Mouse (Mus musculus) right cerebral cortex, adult 18-20 months (tissue): ENCODE measurements around the gene Psme3.
A peak's percentile ranks its signal among the peaks of the same experiment; 100 is the strongest.

Experiments used
- DNase-seq: peaks from one replicate; pipeline ENCODE4 v3.0.0; 2022; ENCODE audit warnings: mixed read lengths

Gene Psme3

DNA sequence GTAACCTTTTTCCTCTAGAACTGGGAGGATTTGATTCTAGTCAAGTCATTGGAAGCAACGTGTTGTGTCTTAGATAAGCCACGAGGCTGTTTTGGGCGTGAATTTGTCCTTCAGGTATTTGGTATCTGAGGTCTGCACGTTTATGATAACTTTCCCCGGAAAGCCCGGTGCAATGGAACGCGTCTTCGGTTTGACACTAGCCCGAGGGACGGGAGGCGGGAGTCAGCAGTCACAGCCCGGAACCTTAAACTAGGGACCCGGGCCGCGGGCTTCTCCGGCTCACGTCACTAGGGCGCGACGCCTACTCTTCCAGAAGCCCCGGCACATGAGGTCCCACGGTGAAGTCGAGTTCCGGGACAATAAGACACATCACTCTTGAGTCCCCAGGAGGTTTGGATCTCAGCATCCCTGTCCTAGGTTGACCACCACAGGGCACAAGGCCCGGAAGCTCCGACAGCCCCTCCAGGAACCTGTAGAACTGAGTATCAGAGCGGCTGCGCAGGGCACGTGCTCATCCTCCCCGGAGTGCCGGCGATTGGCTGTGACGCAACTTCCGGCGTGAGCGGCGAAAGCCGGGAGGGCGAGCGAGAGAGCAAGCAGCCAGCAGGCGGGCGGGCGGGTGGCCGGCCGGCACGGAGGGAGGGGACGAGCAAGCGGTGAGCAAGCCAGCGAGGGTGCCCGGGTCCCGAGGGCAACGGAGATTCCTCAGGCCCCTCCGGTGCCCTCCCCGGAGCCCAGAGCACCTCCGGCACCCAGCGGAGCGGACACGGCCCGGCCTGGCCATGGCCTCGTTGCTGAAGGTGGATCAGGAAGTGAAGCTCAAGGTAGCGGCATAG lies at the start of gene Psme3:
Gene Psme3, plus strand, starts transcription at position 549 of the 836 bp plus-strand sequence.
- peak; percentile 95 for DNase-seq

- DNase-seq = no peak
Measured at GRCm38 (mm10) chr11:101269577-101270116, 46.4 kb upstream of the Psme3 start.

- DNase-seq = no peak
Measured at GRCm38 (mm10) chr11:101272446-101272845, 43.6 kb upstream of the Psme3 start.

DNA sequence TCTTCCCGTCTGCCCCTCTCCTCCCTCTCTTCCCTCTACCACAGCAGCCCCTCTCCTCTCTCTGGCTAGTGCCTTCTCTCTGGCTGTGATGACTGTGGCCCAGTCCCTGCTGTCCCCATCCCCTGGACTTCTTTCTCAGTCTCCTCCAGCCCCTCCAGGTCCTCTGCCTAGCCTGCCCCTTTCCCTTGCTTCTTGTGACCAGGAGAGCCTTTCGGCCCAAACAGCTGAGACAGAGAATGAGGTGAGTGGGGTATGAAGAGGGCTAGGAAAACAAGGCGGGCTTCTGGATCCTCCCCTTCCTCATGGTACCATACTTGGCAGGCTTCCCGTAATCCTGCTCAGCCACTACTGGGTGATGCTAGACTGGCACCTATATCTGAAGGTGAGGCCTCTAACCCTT lies 40.7 kb upstream of the Psme3 start:
- DNase-seq = no peak

GRCm38 (mm10) chr11:101276319-101277070 lies 39.5 kb upstream of the Psme3 start:
- DNase-seq = no peak

- peak; percentile 50 for DNase-seq
Measured at GRCm38 (mm10) chr11:101277381-101278222, 38.4 kb upstream of the Psme3 start.

GRCm38 (mm10) chr11:101278223-101279192 lies 37.5 kb upstream of the Psme3 start, which contains the start of the genes Cntd1 and Coa3:
Gene Cntd1, plus strand, starts transcription at chr11:101279012.
Gene Coa3, minus strand, starts transcription at chr11:101279114.
- DNase-seq = peak; percentile 91

- no peak for DNase-seq
Measured at GRCm38 (mm10) chr11:101279193-101279569, 36.8 kb upstream of the Psme3 start.

DNA sequence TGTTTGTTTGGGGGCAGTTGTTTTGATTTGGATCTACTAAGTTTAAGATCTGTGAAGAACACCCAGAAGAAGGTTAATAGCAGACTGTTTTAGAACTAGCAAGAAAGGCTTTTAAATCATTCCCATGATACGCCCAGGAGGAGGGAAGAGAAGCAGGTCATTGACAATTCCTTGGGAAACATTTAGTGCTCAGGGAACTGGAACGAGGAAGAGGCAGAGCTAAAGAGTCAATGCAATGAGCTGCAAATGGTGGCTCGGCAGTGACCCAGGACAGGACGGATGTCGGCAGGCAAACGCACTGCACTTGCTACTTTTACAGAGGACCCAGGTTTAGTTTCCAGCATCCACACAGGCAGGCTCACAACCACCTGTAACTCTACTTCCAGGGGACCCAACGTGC lies 35.2 kb upstream of the Psme3 start:
- DNase-seq = no peak

DNA sequence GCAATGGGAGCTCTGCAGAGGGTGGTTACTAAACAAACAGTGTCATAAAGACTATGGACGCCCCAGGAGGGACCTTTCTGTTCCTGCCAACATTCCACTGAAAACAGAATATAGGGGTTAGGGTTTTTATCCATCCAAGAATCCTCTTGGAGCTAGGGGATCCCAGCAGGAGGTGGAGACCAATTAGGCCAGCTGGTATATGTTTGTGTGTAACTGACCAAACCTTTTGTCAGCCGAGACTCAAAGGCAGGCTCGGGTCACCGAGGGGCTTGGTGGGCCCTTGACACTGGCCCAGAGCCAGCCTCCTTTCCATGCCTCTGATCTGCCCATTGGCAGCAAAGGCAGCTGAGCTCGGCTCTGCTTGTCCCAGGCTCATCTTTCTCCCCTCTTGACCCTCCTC lies 33.1 kb upstream of the Psme3 start:
- DNase-seq = no peak

DNA sequence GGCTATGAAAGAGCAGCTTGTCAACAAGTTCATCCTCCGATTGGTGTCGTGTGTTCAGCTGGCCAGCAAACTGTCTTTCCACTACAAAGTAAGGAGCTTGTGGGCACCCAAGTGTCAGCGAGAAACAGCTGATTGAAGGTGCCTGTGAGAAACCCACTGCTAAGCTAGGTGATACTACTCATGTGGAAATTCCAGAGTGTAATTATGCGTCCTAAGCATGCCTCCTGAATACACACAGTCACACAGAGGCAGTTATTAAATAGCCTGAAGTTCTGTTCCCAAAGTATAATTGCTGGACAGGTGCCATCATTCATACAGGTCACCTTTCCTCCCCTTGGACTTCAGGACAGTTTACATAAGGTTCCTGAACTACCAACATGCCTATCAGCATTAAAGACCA lies 32.2 kb upstream of the Psme3 start:
- DNase-seq = no peak

DNA sequence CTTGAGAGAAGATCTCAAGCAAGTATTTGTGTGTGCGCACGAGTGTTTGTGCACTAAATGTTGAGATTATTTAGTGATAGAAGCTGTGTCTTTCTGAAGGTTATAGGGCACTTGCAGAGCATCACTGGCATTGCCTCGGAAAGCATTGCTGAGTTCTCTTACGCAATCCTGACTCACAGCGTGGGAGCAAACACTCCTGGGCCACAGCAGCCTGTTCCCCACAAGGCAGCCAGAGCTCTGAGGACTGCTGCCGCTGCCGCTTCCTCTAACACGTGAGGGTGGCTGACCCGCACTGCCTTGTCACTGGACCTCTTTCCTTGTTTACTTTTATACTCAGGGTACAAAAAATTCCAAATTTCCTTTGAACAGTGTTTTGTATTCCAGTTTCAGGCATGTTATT lies 28.7 kb upstream of the Psme3 start:
- no peak for DNase-seq

- DNase-seq = no peak
Measured at GRCm38 (mm10) chr11:101291231-101291630, 24.8 kb upstream of the Psme3 start.

DNA sequence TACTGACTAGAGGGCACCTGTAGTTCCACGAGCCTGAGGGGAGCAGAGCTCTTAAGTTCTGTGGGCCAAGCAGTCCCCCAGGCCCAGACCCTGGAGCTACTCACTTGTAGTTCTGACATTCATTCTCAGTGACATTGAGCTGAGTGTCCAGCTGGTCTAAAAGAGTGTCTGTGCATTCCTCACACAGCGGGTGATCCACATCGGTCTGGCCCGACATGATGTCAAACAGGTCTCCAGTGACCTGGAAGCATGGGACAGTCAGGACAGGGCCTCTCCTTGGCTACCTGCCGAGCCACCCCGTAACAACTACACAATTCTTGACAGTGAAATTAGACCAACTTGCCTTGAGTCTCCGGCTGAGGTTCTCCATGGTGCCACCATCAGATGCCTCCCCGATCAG lies 20.8 kb upstream of the Psme3 start:
- no peak for DNase-seq

- DNase-seq = no peak
Measured at GRCm38 (mm10) chr11:101300881-101301280, 15.1 kb upstream of the Psme3 start.

DNA sequence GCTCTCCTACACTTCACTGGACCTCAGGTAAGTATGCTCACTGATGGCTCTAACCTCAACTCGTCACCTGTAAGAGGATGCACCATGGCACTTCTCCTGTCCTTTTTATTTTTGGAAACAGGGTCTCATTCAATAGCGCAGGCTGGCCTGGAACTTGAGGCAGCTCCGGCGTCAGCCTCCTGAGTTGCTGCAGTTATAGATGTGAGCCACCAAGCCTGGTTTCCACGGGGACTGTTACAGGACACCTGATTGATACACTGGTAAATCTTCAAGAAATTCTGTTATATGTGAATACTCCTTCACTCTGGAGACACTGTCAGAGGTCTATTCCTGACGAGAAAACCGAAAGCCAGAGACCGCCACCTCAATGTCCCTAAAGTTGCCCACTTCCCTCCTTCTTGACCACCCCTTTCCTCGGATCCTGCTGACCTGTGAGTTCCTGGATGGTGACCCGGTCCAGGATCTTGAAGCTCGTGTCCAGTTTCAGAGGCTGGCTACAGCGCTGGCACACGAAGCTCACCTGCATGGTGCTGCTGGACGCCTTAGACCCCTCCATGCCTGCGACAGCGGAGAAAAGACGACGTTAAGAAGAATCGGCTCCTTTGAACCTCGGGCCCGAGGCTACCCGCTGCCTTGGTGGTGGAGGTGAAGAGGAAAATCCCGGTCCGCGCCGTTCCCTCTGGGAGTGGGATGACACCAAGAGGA lies 14.6 kb upstream of the Psme3 start:
- no peak for DNase-seq

- DNase-seq = peak; percentile 96
Measured at GRCm38 (mm10) chr11:101302004-101302798, 13.8 kb upstream of the Psme3 start, which contains the start of gene Becn1. Gene Becn1, minus strand, starts transcription at chr11:101302286.

GRCm38 (mm10) chr11:101307744-101308143 lies 8.3 kb upstream of the Psme3 start:
- no peak for DNase-seq

GRCm38 (mm10) chr11:101311083-101311482 lies 4.9 kb upstream of the Psme3 start:
- no peak for DNase-seq

GRCm38 (mm10) chr11:101312150-101312549 lies 3.9 kb upstream of the Psme3 start:
- no peak for DNase-seq
